Mouse (Mus musculus): Measurements from ENCODE around the gene Tada3. TPM values are rescaled to one million over a fixed set of nuclear protein-coding genes. Genes with fewer than 3 reads are reported as not detected.

Tada3 gene
- polyA plus RNA-seq, 1 experiment from 2014 or later = 44.6 TPM

- Histone ChIP-seq H3K27me3 (replicated peaks; ENCODE audit: control insufficient read depth, insufficient read depth, low read length) (no peaks in the 10 kb centered on the region), H3K4me2 (ENCODE audit: low read depth, low read length) (no peak overlapping the region), H3K4me3 (ENCODE audit: low read depth, low read length) (no peak overlapping the region), H3K27ac (replicated peaks; ENCODE audit: low read depth, low read length) (no peak overlapping the region), H3K9ac (ENCODE audit: low read depth, low read length) (no peak overlapping the region), H3K36me3 (ENCODE audit: control insufficient read depth, insufficient read depth, low read length) (peaks cover 27% of the 10 kb centered on the region), H3K9me3 (ENCODE audit: control insufficient read depth, low read length) (no peaks in the 10 kb centered on the region), H3K4me1 (ENCODE audit: control insufficient read depth, insufficient read depth, low read length) (no peaks in the 10 kb centered on the region)
- WGBS = 68% methylated on average over 8 of the region's 8 CpGs
- DNase-seq (ENCODE audit: low spot score) (no peak), ATAC-seq (ENCODE audit: low read depth) (no peak)
These were observed 13.1 kb downstream of the Tada3 start for GRCm38 (mm10) chr6:113364518-113365135.

GRCm38 (mm10) chr6:113362241-113362640 is 15.4 kb downstream of the Tada3 start:
- no peaks in the 10 kb centered on the region for H3K9me3 ChIP-seq (ENCODE audit: control insufficient read depth, low read length)
- 94% methylated on average over 1 of the region's 1 CpGs for WGBS
- H3K9ac ChIP-seq (ENCODE audit: low read depth, low read length) = no peak overlapping the region
- H3K4me2 ChIP-seq (ENCODE audit: low read depth, low read length) = no peak overlapping the region
- ATAC-seq (ENCODE audit: low read depth) = no peak
- no peaks in the 10 kb centered on the region for H3K4me1 ChIP-seq (ENCODE audit: control insufficient read depth, insufficient read depth, low read length)
- H3K27ac ChIP-seq (replicated peaks; ENCODE audit: low read depth, low read length) = no peak overlapping the region
- H3K27me3 ChIP-seq (replicated peaks; ENCODE audit: control insufficient read depth, insufficient read depth, low read length) = no peaks in the 10 kb centered on the region
- DNase-seq (ENCODE audit: low spot score) = no peak
- H3K4me3 ChIP-seq (ENCODE audit: low read depth, low read length) = no peak overlapping the region
- peaks cover 11% of the 10 kb centered on the region; the same call in 1 of the 2 replicates for H3K36me3 ChIP-seq (ENCODE audit: control insufficient read depth, insufficient read depth, low read length)

- no peak overlapping the region for H3K27ac ChIP-seq (replicated peaks; ENCODE audit: low read depth, low read length)
- 65% methylated on average over 4 of the region's 4 CpGs for WGBS
- no peak overlapping the region for H3K9ac ChIP-seq (ENCODE audit: low read depth, low read length)
- DNase-seq (ENCODE audit: low spot score) = no peak
- no peak overlapping the region for H3K4me3 ChIP-seq (ENCODE audit: low read depth, low read length)
- no peak overlapping the region for H3K4me2 ChIP-seq (ENCODE audit: low read depth, low read length)
- H3K4me1 ChIP-seq (ENCODE audit: control insufficient read depth, insufficient read depth, low read length) = no peaks in the 10 kb centered on the region
- ATAC-seq (ENCODE audit: low read depth) = no peak
- H3K27me3 ChIP-seq (replicated peaks; ENCODE audit: control insufficient read depth, insufficient read depth, low read length) = no peaks in the 10 kb centered on the region
- H3K36me3 ChIP-seq (ENCODE audit: control insufficient read depth, insufficient read depth, low read length) = peaks cover 3% of the 10 kb centered on the region; the same call in 1 of the 2 replicates
- no peaks in the 10 kb centered on the region for H3K9me3 ChIP-seq (ENCODE audit: control insufficient read depth, low read length)
These were observed 16.2 kb downstream of the Tada3 start for GRCm38 (mm10) chr6:113361476-113361875.

- DNase-seq (ENCODE audit: low spot score) (no peak), ATAC-seq (ENCODE audit: low read depth) (no peak)
- Histone ChIP-seq H3K27ac (replicated peaks; ENCODE audit: low read depth, low read length) (no peak overlapping the region), H3K9me3 (ENCODE audit: control insufficient read depth, low read length) (no peaks in the 10 kb centered on the region), H3K36me3 (ENCODE audit: control insufficient read depth, insufficient read depth, low read length) (no peaks in the 10 kb centered on the region), H3K4me2 (ENCODE audit: low read depth, low read length) (no peak overlapping the region), H3K4me1 (ENCODE audit: control insufficient read depth, insufficient read depth, low read length) (no peaks in the 10 kb centered on the region), H3K9ac (ENCODE audit: low read depth, low read length) (no peak overlapping the region), H3K4me3 (ENCODE audit: low read depth, low read length) (no peak overlapping the region), H3K27me3 (replicated peaks; ENCODE audit: control insufficient read depth, insufficient read depth, low read length) (no peaks in the 10 kb centered on the region)
- WGBS = 66% methylated on average over 3 of the region's 3 CpGs
These were observed 24.0 kb downstream of the Tada3 start for GRCm38 (mm10) chr6:113353696-113354095.

GRCm38 (mm10) chr6:113352820-113353219 is 24.9 kb downstream of the Tada3 start:
- no peak for DNase-seq (ENCODE audit: low spot score)

GRCm38 (mm10) chr6:113351653-113352052 is 26.0 kb downstream of the Tada3 start:
- Histone ChIP-seq H3K27ac (replicated peaks; ENCODE audit: low read depth, low read length) (no peak overlapping the region), H3K9me3 (ENCODE audit: control insufficient read depth, low read length) (no peaks in the 10 kb centered on the region), H3K4me1 (ENCODE audit: control insufficient read depth, insufficient read depth, low read length) (no peaks in the 10 kb centered on the region), H3K4me2 (ENCODE audit: low read depth, low read length) (no peak overlapping the region), H3K36me3 (ENCODE audit: control insufficient read depth, insufficient read depth, low read length) (no peaks in the 10 kb centered on the region), H3K9ac (ENCODE audit: low read depth, low read length) (no peak overlapping the region), H3K4me3 (ENCODE audit: low read depth, low read length) (no peak overlapping the region), H3K27me3 (replicated peaks; ENCODE audit: control insufficient read depth, insufficient read depth, low read length) (no peaks in the 10 kb centered on the region)
- ATAC-seq (ENCODE audit: low read depth) (no peak), DNase-seq (ENCODE audit: low spot score) (no peak)
- 52% methylated on average over 10 of the region's 10 CpGs for WGBS

More at GRCm38 (mm10) chr6:113352820-113353219, 24.9 kb downstream of the Tada3 start:
- Histone ChIP-seq H3K9me3 (ENCODE audit: control insufficient read depth, low read length) (no peaks in the 10 kb centered on the region), H3K4me1 (ENCODE audit: control insufficient read depth, insufficient read depth, low read length) (no peaks in the 10 kb centered on the region), H3K9ac (ENCODE audit: low read depth, low read length) (no peak overlapping the region), H3K27ac (replicated peaks; ENCODE audit: low read depth, low read length) (no peak overlapping the region), H3K36me3 (ENCODE audit: control insufficient read depth, insufficient read depth, low read length) (no peaks in the 10 kb centered on the region), H3K27me3 (replicated peaks; ENCODE audit: control insufficient read depth, insufficient read depth, low read length) (no peaks in the 10 kb centered on the region), H3K4me3 (ENCODE audit: low read depth, low read length) (no peak overlapping the region), H3K4me2 (ENCODE audit: low read depth, low read length) (no peak overlapping the region)
- 60% methylated on average over 3 of the region's 3 CpGs for WGBS
- no peak for ATAC-seq (ENCODE audit: low read depth)

- H3K27me3 ChIP-seq (replicated peaks; ENCODE audit: control insufficient read depth, insufficient read depth, low read length) = no peaks in the 10 kb centered on the region
- H3K9ac ChIP-seq (ENCODE audit: low read depth, low read length) = no peak overlapping the region
- no peak overlapping the region for H3K4me3 ChIP-seq (ENCODE audit: low read depth, low read length)
- no peak overlapping the region for H3K4me2 ChIP-seq (ENCODE audit: low read depth, low read length)
- no peaks in the 10 kb centered on the region for H3K4me1 ChIP-seq (ENCODE audit: control insufficient read depth, insufficient read depth, low read length)
- no peak overlapping the region for H3K27ac ChIP-seq (replicated peaks; ENCODE audit: low read depth, low read length)
- DNase-seq (ENCODE audit: low spot score) (no peak), ATAC-seq (ENCODE audit: low read depth) (no peak)
- H3K36me3 ChIP-seq (ENCODE audit: control insufficient read depth, insufficient read depth, low read length) = no peaks in the 10 kb centered on the region
- 57% methylated on average over 1 of the region's 1 CpGs for WGBS
- H3K9me3 ChIP-seq (ENCODE audit: control insufficient read depth, low read length) = no peaks in the 10 kb centered on the region
These were observed 26.5 kb downstream of the Tada3 start for GRCm38 (mm10) chr6:113351161-113351560.

- Histone ChIP-seq H3K27me3 (replicated peaks; ENCODE audit: control insufficient read depth, insufficient read depth, low read length) (no peaks in the 10 kb centered on the region), H3K36me3 (ENCODE audit: control insufficient read depth, insufficient read depth, low read length) (no peaks in the 10 kb centered on the region), H3K4me2 (ENCODE audit: low read depth, low read length) (no peak overlapping the region), H3K4me3 (ENCODE audit: low read depth, low read length) (no peak overlapping the region), H3K27ac (replicated peaks; ENCODE audit: low read depth, low read length) (no peak overlapping the region), H3K9me3 (ENCODE audit: control insufficient read depth, low read length) (no peaks in the 10 kb centered on the region), H3K4me1 (ENCODE audit: control insufficient read depth, insufficient read depth, low read length) (no peaks in the 10 kb centered on the region), H3K9ac (ENCODE audit: low read depth, low read length) (no peak overlapping the region)
- DNase-seq (ENCODE audit: low spot score) (no peak), ATAC-seq (ENCODE audit: low read depth) (no peak)
These were observed 27.1 kb downstream of the Tada3 start for GRCm38 (mm10) chr6:113350538-113350937.

GRCm38 (mm10) chr6:113346897-113347296 is 30.8 kb downstream of the Tada3 start:
- no peak overlapping the region for H3K27ac ChIP-seq (replicated peaks; ENCODE audit: low read depth, low read length)
- no peak for ATAC-seq (ENCODE audit: low read depth)
- peaks cover 16% of the 10 kb centered on the region for H3K4me1 ChIP-seq (ENCODE audit: control insufficient read depth, insufficient read depth, low read length)
- H3K4me3 ChIP-seq (ENCODE audit: low read depth, low read length) = no peak overlapping the region
- H3K9ac ChIP-seq (ENCODE audit: low read depth, low read length) = no peak overlapping the region
- no peaks in the 10 kb centered on the region for H3K27me3 ChIP-seq (replicated peaks; ENCODE audit: control insufficient read depth, insufficient read depth, low read length)
- no peak for DNase-seq (ENCODE audit: low spot score)
- H3K36me3 ChIP-seq (ENCODE audit: control insufficient read depth, insufficient read depth, low read length) = no peaks in the 10 kb centered on the region
- no peak overlapping the region for H3K4me2 ChIP-seq (ENCODE audit: low read depth, low read length)
- whole genome bisulfite sequencing = 79% methylated on average over 4 of the region's 4 CpGs
- H3K9me3 ChIP-seq (ENCODE audit: control insufficient read depth, low read length) = no peaks in the 10 kb centered on the region
